Mouse (Mus musculus) embryo, embryonic 9.5 days (tissue): Measurements from ENCODE around the gene Gm3573.
"Not testable (repeated sequence)": the region's sequence is repeated elsewhere in the genome, so short reads cannot be mapped to it uniquely, and the experiment has no call there.

Source experiments
- DNase-seq: peaks from one replicate; pipeline ENCODE4 v3.0.0-alpha.2; 2017; ENCODE audit errors: extremely low spot score

Gene Gm3573

DNA sequence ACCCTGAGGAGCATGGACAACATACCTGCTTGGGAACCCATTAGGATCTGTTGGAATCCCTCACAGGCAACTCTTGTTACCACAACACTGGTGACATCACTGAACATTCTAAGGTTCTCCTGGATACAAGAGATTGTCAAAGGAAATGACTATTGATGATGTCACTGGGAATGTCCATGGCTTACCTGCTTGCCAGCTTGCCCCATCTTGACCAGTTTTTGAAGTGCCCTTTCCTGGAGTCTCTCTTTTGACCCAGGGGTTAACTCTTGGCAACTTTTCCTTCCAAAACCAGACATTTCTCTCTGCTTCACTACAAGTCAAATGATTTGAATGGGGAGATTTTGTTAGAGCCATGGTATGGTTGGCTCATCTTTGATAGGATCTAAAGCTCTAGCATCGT is at the start of gene Gm3573:
TSS of gene Gm3573 (minus strand) at position 101 of the 400 bp plus-strand sequence.
- DNase-seq, result not testable (repeated sequence)

GRCm38 (mm10) chr14:42216766-42217537 is 26.4 kb upstream of the Gm3573 start:
- DNase-seq, result not testable (repeated sequence)

DNA sequence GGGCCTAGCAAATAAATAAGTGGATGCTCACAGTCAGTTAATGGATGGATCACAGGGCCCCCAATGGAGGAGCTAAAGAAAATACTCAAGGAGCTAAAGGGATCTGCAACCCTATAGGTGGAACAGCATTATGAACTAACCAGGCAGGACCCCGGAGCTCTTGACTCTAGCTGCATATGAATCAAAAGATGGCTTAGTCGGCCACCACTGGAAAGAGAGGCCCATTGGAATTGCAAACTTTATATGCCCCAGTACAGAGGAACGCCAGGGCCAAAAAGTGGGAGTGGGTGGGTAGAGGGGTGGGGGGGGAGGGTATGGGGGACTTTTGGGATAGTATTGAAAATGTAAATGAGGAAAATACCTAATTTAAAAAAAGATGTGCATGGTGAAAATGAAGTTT is 6.7 kb downstream of the Gm3573 start:
- DNase-seq, result not testable (repeated sequence)

DNA sequence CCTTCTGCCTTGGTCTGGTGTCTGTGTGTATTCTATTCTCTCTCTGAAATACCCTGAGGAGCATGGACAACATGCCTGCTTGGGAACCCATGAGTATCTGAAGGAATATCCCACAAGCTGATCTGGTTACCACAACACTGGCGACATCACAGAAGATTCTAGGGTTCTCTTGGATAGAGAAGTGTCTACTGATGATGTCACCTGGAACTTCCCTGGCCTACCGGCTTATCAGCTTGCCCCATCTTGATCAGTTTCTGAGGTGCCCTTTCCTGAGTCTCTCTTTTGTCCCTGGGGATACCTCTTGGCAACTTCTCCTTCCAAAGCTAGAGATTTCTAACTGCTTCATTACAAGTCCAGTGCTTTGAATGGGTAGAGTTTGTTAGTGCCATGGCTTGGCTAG is 28.1 kb downstream of the Gm3573 start, which contains the start of gene Gm17027:
TSS of gene Gm17027 (minus strand) at position 101 of the 400 bp plus-strand sequence.
- not testable (repeated sequence) for DNase-seq
